Mouse (Mus musculus) embryonic facial prominence, embryonic 15.5 days (tissue): ENCODE results near the gene Ifna15. TPM values are rescaled to one million over a fixed set of nuclear protein-coding genes. Genes with fewer than 3 reads are reported as not detected.

ENCODE experiments used
- ATAC-seq: fragments of 200-750 bp; cut with Nextera tagmentation; 2 replicates; pipeline ENCODE4 v1.8.0; 2017; ENCODE audit warnings: low read depth, moderate TSS enrichment; ENCODE audit not compliant: insufficient number of reproducible peaks, low FRiP score, low TSS enrichment
- H3K27ac ChIP-seq: fragments of 300-500 bp; sonication (generic); replicated peaks from 2 replicates; pipeline ENCODE4 v1.5.1; 2015; ENCODE audit warnings: mild to moderate bottlenecking, inconsistent platforms
- H3K27me3 ChIP-seq: fragments of 300-500 bp; sonication (generic); 2 replicates; pipeline ENCODE4 v1.6.1; 2015; ENCODE audit warnings: inconsistent platforms
- H3K36me3 ChIP-seq: fragments of 300-500 bp; sonication (generic); 2 replicates; pipeline ENCODE4 v1.6.1; 2015; ENCODE audit warnings: mild to moderate bottlenecking, inconsistent platforms
- H3K4me1 ChIP-seq: fragments of 300-500 bp; sonication (generic); 2 replicates; pipeline ENCODE4 v1.6.1; 2015; ENCODE audit warnings: inconsistent platforms
- H3K4me2 ChIP-seq: fragments of 300-500 bp; sonication (generic); replicated peaks from 2 replicates; pipeline ENCODE4 v1.6.1; 2015; ENCODE audit warnings: mild to moderate bottlenecking, inconsistent platforms
- H3K4me3 ChIP-seq: fragments of 300-500 bp; sonication (generic); replicated peaks from 2 replicates; pipeline ENCODE4 v1.5.1; 2015; ENCODE audit warnings: mild to moderate bottlenecking, inconsistent platforms
- H3K9ac ChIP-seq: fragments of 300-500 bp; sonication (generic); 2 replicates; pipeline ENCODE4 v1.6.1; 2015; ENCODE audit warnings: inconsistent platforms
- H3K9me3 ChIP-seq: fragments of 300-500 bp; sonication (generic); replicated peaks from 2 replicates; pipeline ENCODE4 v1.6.1; 2016; ENCODE audit warnings: inconsistent platforms
- WGBS: fragments of 180-500 bp; shearing (Covaris S2); methylation state at CpG from one replicate; pipeline ENCODE4 v1.1.7; 2015; 5-methylcytosine and 5-hydroxymethylcytosine counted together
- polyA plus RNA-seq: library from polyadenylated mRNA; unstranded; fragments of >200 nt; fragmentation: Nextera tagmentation; extraction: Ambion mirVana; gene quantifications from 2 replicates; pipeline ENCODE4 v1.2.1, GENCODE M21; 2015

The Ifna15 gene
- polyA plus RNA-seq, 1 experiment from 2014 or later, result not detected

- ATAC-seq, result no peak
- Histone ChIP-seq H3K4me3 (no peak overlapping the region), H3K27me3 (no peaks in the 10 kb centered on the region), H3K9me3 (no peaks in the 10 kb centered on the region), H3K27ac (no peak overlapping the region), H3K4me2 (no peak overlapping the region), H3K9ac (no peak overlapping the region), H3K4me1 (0 out of 2 replicates have a peak, but pooled peaks cover 5% of the 10 kb centered on the region), H3K36me3 (no peaks in the 10 kb centered on the region)
- 45% methylated on average over 4 of the region's 4 CpGs for WGBS
Measured at GRCm38 (mm10) chr4:88514403-88514802, 43.6 kb downstream of the Ifna15 start.

DNA sequence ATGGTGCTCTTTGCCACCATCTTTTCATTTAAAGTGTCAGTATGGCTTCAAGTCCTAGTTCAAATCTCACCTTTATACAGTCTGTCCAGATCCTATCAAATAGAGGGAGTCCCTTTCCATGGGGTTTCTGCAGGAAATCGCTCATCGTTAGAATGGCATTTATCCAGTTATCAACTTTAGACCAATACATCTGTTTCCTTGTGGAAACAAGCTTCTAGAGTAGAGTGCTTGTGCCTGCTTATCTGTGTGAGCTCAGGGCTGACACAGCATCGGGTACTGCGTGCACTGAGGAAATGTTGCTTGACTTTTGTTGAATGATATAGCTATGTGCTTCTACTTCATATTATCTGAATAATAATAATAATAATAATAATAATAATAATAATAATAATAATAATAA, 44.3 kb downstream of the Ifna15 start:
- Histone ChIP-seq H3K4me2 (no peak overlapping the region), H3K4me3 (no peak overlapping the region), H3K36me3 (no peaks in the 10 kb centered on the region), H3K27ac (no peak overlapping the region), H3K4me1 (0 out of 2 replicates have a peak, but pooled peaks cover 5% of the 10 kb centered on the region), H3K9ac (no peak overlapping the region), H3K9me3 (no peaks in the 10 kb centered on the region), H3K27me3 (no peaks in the 10 kb centered on the region)
- WGBS, result 91% methylated on average over 4 of the region's 4 CpGs
- no peak for ATAC-seq

Other genes with a start within 250 kb of the Ifna15 start
- 11.8 and 12.1 TPM in 2 replicates for gene Hacd4, start 119.3 kb downstream of the Ifna15 start, polyA plus RNA-seq
- not detected in 2 replicates for gene Ifnb1, start 35.5 kb downstream of the Ifna15 start, polyA plus RNA-seq
- not detected in 2 replicates for gene Ifna14, start 13.6 kb upstream of the Ifna15 start, polyA plus RNA-seq
- gene Ifna9, start 34.1 kb upstream of the Ifna15 start, polyA plus RNA-seq, result not detected in 2 replicates
- not detected in 2 replicates for gene Ifna12, start 45.1 kb upstream of the Ifna15 start, polyA plus RNA-seq
- gene C87499, start 76.2 kb upstream of the Ifna15 start, polyA plus RNA-seq, result not detected in 2 replicates
- not detected in 2 replicates for gene Ifna13, start 86.2 kb upstream of the Ifna15 start, polyA plus RNA-seq
- gene Ifna16, start 118.7 kb upstream of the Ifna15 start, polyA plus RNA-seq, result not detected in 2 replicates
- not detected in 2 replicates for gene Ifna2, start 125.7 kb upstream of the Ifna15 start, polyA plus RNA-seq
- gene Ifnab, start 133.1 kb upstream of the Ifna15 start, polyA plus RNA-seq, result not detected in 2 replicates
- 0.72 and 1.2 TPM in 2 replicates for gene Gm26566, start 163.6 kb upstream of the Ifna15 start, polyA plus RNA-seq
- gene Klhl9, start 164.2 kb upstream of the Ifna15 start, polyA plus RNA-seq, result 90.9 and 93.4 TPM in 2 replicates
- not detected in 2 replicates for gene Gm13271, start 196.6 kb upstream of the Ifna15 start, polyA plus RNA-seq
- gene Gm13283, start 201.9 kb upstream of the Ifna15 start, polyA plus RNA-seq, result 0.32 and 0.75 TPM in 2 replicates
- 0.49 and 0.58 TPM in 2 replicates for gene Gm13290, start 215.6 kb upstream of the Ifna15 start, polyA plus RNA-seq
- gene Gm13289, start 218.7 kb upstream of the Ifna15 start, polyA plus RNA-seq, result not detected in 2 replicates
- not detected in 2 replicates for gene Gm13272, start 221.6 kb upstream of the Ifna15 start, polyA plus RNA-seq
- 0.28 and 0.69 TPM in 2 replicates for gene Ifnz, start 223.9 kb upstream of the Ifna15 start, polyA plus RNA-seq
- gene Gm13276, start 227.5 kb upstream of the Ifna15 start, polyA plus RNA-seq, result 1.0 TPM in 1 of 2 replicates, not detected in the other
- gene Gm13277, start 230.4 kb upstream of the Ifna15 start, polyA plus RNA-seq, result not detected in 2 replicates
- not detected in 2 replicates for gene Gm13278, start 233.3 kb upstream of the Ifna15 start, polyA plus RNA-seq
- not detected in 2 replicates for gene Gm13275, start 236.2 kb upstream of the Ifna15 start, polyA plus RNA-seq
- not detected in 2 replicates for gene Gm13279, start 239.2 kb upstream of the Ifna15 start, polyA plus RNA-seq
- 1.7 TPM in 2 replicates for gene Gm13285, start 241.4 kb upstream of the Ifna15 start, polyA plus RNA-seq
- gene Gm13287, start 245.0 kb upstream of the Ifna15 start, polyA plus RNA-seq, result not detected in 2 replicates
- gene Gm13288, start 247.3 kb upstream of the Ifna15 start, polyA plus RNA-seq, result not detected in 2 replicates